Mouse (Mus musculus) embryonic fibroblast, embryonic 13.5 days (primary cell): ENCODE results near the gene Chmp6.

Source experiments
- CTCF ChIP-seq: IDR thresholded peaks from 2 replicates; pipeline ENCODE4 v1.5.1; 2011; ENCODE audit warnings: mild to moderate bottlenecking, control low read depth, low read length, moderate library complexity, borderline replicate concordance; ENCODE audit not compliant: insufficient read depth
- POLR2A ChIP-seq: IDR thresholded peaks from 2 replicates; pipeline ENCODE4 v1.6.1; 2011; ENCODE audit warnings: low read depth, mild to moderate bottlenecking, control low read depth, low read length, moderate library complexity

DNA sequence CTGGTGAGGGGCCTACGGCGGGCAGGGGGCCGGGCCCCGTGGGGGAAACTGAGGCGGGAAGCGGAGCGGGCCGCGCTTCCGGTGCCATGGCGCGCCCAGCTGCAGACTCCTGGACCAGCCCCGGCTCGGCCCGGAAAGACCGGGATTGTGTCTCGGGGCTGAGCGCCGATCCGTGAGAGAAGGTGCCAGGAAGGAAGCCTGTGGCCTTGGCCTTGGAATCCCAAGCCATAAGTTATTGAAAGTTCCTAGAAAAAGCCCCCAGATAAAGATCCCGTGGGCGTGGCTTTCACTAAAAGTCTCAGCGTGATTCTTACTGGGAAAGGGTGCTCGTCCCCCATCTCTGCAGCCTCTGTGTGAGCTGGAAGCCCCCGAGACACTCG is 684 bp downstream of the Chmp6 start:
- TF ChIP-seq POLR2A = no peak
- no peak for TF ChIP-seq CTCF
